Mouse (Mus musculus) common myeloid progenitor, adult 5-6 weeks (primary cell): ENCODE measurements around the gene Ankfn1. TPM values are rescaled to one million over a fixed set of nuclear protein-coding genes. Genes with fewer than 3 reads are reported as not detected.

Experiments
- ATAC-seq: replicated peaks from 2 replicates; pipeline ENCODE4 v1.8.0; 2016; ENCODE audit warnings: low read depth, mild to moderate bottlenecking, moderate TSS enrichment, inconsistent platforms; ENCODE audit not compliant: poor library complexity, severe bottlenecking
- total RNA-seq: library from RNA; stranded (forward); fragments of 200-1000, 187-1606 nt; gene quantifications from 2 replicates; pipeline ENCODE4 v1.2.3, GENCODE M21; 2017

Gene Ankfn1
- total RNA-seq, 1 experiment from 2014 or later, result not detected

GRCm38 (mm10) chr11:89404489-89404888, 373.0 kb downstream of the Ankfn1 start:
- ATAC-seq, result no peak

DNA sequence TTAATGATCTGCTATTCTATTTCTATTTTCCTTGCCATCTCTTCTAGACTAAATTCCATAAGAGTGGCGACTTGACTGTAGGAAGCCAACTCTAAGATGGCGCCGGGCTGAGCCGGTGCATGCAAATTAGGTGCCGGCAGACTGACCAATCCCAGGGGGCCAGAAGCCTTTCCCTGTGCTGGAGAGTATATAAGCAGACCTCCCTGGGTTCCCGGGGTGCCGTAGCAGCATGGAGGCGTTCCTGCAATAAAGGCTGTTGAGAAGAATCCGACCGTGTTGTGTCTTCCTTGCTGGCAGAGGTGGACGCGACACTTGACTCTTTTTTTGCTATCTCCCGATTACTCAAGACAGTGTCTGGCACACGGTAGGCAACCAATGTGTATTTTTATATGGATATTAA, 374.0 kb downstream of the Ankfn1 start:
- no peak for ATAC-seq

GRCm38 (mm10) chr11:89388851-89389250, 388.6 kb downstream of the Ankfn1 start:
- ATAC-seq, result no peak

- no peak for ATAC-seq
These were observed 394.8 kb downstream of the Ankfn1 start for GRCm38 (mm10) chr11:89382634-89383009.

DNA sequence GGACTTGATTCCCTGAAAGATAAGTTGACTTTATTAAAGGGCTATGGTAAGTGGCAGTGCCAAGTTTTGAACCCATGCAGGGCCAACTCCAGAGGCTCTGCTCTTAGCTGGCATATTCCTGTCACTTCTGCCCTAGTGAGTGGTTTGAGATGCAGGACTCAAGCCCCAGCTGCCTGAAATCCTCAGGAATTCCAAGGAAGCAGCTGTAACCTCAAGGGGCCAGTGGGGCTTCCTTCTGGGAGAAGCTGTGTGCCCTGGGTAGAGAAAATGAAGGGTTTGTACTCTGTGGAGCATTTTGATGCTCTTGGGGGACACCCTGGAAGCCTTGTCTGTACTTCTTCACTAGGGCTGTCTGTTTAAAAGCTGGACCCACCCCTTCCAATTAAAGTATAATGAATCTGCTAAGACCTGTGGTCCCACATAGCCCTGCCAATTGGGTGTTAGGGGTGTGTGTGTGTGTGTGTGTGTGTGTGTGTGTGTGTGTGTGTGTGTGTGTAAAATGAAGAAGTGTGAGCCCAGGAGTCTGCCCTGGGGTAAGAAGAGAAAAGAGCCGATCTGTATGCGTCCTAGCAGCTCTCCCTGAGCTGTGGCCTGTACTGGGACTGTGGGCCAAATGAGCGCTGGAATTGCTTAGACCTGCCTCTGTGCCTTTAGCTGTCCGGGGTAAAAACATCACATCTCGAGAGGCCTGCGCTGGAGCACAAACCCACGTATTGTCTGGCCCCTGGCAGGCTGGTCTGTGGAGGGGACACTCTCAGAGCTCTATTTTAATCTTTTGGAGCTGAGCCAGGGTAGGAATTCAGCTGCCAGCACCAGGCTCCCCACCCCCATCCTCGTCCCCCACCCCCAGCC, 395.4 kb downstream of the Ankfn1 start:
- ATAC-seq, result no peak

- no peak for ATAC-seq
These were observed 406.5 kb downstream of the Ankfn1 start for GRCm38 (mm10) chr11:89370941-89371340.

DNA sequence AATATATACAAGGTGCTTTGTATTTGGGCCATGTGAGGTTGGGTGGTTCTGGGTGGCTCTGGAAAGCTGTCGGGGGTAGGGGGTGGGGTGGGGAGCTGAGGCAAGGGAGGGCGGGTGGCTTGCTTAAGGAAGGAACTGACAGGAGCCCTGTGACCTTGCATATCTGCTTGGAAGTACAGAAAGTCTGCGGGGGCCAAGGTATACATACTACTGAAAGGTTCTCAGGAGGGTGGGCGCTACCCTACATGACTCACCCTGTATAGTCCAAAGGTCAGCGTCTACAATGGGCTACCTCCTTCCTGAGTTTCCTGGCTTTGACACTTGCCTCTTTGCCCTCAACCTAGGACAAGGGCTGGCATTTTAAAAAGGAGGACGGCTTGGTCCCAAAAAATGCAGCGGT, 407.1 kb downstream of the Ankfn1 start:
- ATAC-seq, result no peak

DNA sequence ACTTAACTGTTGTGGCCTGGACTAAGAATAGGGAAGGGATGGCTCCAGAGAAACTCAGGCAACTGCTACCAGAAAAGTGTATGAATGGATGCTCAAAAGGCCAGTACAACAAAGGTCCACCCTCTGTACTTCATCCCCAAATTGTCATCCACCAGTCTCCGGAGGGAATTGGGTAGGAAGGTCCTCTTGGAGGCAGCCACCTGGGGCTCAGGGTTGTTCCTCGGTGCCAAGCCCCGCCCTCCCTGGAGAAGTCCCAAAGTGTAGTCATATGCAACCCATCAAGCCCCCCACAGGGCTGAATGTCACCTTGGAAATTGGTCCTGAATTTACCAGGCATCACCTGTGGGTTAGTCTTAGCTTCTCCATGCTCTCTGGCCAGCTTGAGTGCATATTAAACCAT, 413.5 kb downstream of the Ankfn1 start:
- no peak for ATAC-seq

GRCm38 (mm10) chr11:89360895-89361294, 416.6 kb downstream of the Ankfn1 start:
- ATAC-seq, result no peak

GRCm38 (mm10) chr11:89358546-89358945, 418.9 kb downstream of the Ankfn1 start:
- ATAC-seq, result no peak

GRCm38 (mm10) chr11:89356479-89356878, 421.0 kb downstream of the Ankfn1 start:
- ATAC-seq, result no peak

- ATAC-seq, result no peak
These were observed 421.4 kb downstream of the Ankfn1 start for GRCm38 (mm10) chr11:89356018-89356417.

DNA sequence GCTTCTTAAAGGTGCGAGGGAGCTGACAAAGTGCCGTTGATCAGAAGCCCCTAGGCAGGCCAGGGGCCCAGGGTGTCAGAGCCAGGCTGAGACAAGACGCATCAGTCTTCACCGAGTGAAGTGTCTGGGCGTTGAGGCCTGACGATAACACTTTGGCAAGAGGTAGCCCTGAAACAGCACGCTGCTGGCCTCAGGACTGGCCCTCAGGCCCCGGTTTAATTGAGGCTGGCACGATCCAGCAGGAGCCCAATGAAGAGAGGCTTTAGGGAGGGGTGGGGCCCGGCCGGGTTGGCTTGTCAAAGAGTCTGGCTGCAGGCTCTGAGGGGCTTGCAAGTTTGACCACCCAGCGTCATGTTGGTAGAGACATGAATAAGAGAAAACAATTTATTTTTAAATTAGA, 437.2 kb downstream of the Ankfn1 start:
- no peak for ATAC-seq

Other genes starting within 250 kb of the Ankfn1 start
- 31.2 and 31.8 TPM in 2 replicates for gene Pctp, start 225.2 kb upstream of the Ankfn1 start, total RNA-seq